Mouse (Mus musculus): ENCODE measurements at regions not wholly inside any gene's neighbourhood (a gene's known extent, or its start where the extent isn't known, plus 50 kb on each side); places are given as distances from the start of the nearest gene placed in this dataset.

DNA sequence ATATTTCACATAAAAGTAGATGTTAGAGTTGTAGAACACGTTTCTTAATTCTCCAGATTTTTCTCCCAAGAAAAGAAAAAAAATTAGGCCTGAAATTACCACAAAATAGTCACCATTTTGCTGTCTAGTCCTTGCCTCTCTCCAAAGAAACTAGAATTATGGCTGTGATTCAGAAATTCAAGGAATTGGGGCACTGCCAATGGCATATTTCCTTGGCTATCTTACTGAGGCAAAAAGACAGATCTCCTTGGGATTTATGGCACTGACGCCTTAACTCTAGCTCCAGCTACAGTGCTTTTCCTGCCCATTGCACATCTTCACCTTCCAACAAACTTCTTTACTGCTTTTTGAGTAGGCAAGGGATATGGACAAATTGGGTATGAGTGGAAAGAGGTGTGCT is 336.3 kb upstream of the Slc24a2 start:
- DNase-seq (ENCODE audit: low spot score), result no peak

DNA sequence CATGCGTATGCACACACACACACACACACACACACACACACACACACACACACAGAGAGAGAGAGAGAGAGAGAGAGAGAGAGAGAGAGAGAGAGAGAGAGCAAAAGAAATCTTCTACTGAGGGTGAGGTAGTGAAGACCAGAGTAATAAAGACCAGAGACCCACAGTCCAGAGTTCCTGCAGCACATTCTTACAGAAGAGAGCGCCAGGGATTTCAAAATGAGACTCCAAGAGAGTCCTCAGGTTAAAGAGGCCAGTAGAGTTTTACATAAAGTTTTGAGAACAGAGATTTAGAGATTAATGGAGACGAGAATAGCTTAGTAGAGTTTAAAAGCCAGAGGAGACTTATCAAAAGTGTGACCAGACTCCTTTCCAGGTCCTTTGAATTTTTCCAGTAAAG is 324.6 kb upstream of the Slc24a2 start:
- DNase-seq (ENCODE audit: low spot score), result no peak

Measured in heart, adult 8-10 months (tissue).